Mouse (Mus musculus): ENCODE measurements around the gene Epb41l2. TPM values are rescaled to one million over a fixed set of nuclear protein-coding genes. Genes with fewer than 3 reads are reported as not detected.

Gene Epb41l2
- total and polyA plus RNA-seq, 2 experiments: 6.8 to 17.4 TPM

- no peak for DNase-seq (ENCODE audit: extremely low read depth, low read depth, low spot score)
- H3K4me1 ChIP-seq (ENCODE audit: control insufficient read depth, insufficient read depth, low read length): peaks cover 5% of the 10 kb centered on the region; the same call in 1 of the 2 replicates
- no peak overlapping the region for H3K9ac ChIP-seq (ENCODE audit: low read depth, low read length)
- TF ChIP-seq CTCF (IDR thresholded peaks at IDR 0.05; ENCODE audit: low read depth, low read length): no peak
- TF ChIP-seq POLR2A (IDR thresholded peaks at IDR 0.05; ENCODE audit: extremely low read depth, insufficient read depth, low read length): no peak
- no peak overlapping the region for H3K27ac ChIP-seq (replicated peaks; ENCODE audit: insufficient read depth, low read depth, low read length)
- no peaks in the 10 kb centered on the region for H3K36me3 ChIP-seq (ENCODE audit: control insufficient read depth, insufficient read depth, low read length)
- H3K79me2 ChIP-seq (ENCODE audit: control insufficient read depth, insufficient read depth, low read length): no peaks in the 10 kb centered on the region
- H3K27me3 ChIP-seq (ENCODE audit: control insufficient read depth, insufficient read depth, low read length): no peaks in the 10 kb centered on the region
- WGBS: 86% methylated on average over 5 of the region's 5 CpGs
- H3K4me3 ChIP-seq (ENCODE audit: insufficient read depth, low read depth, low read length): no peak overlapping the region
Observed at GRCm38 (mm10) chr10:25406695-25407094, 47.1 kb downstream of the Epb41l2 start.

GRCm38 (mm10) chr10:25408136-25408650, 48.6 kb downstream of the Epb41l2 start:
- no peak for DNase-seq (ENCODE audit: extremely low read depth, low read depth, low spot score)
- TF ChIP-seq CTCF (IDR thresholded peaks at IDR 0.05; ENCODE audit: low read depth, low read length) (no peak), POLR2A (IDR thresholded peaks at IDR 0.05; ENCODE audit: extremely low read depth, insufficient read depth, low read length) (no peak)
- WGBS: 90% methylated on average over 14 of the region's 14 CpGs
- no peak overlapping the region for H3K9ac ChIP-seq (ENCODE audit: low read depth, low read length)
- peaks cover 3% of the 10 kb centered on the region; the same call in 1 of the 2 replicates for H3K4me1 ChIP-seq (ENCODE audit: control insufficient read depth, insufficient read depth, low read length)
- no peaks in the 10 kb centered on the region for H3K79me2 ChIP-seq (ENCODE audit: control insufficient read depth, insufficient read depth, low read length)
- no peaks in the 10 kb centered on the region for H3K36me3 ChIP-seq (ENCODE audit: control insufficient read depth, insufficient read depth, low read length)
- H3K4me3 ChIP-seq (ENCODE audit: insufficient read depth, low read depth, low read length): no peak overlapping the region
- H3K27me3 ChIP-seq (ENCODE audit: control insufficient read depth, insufficient read depth, low read length): no peaks in the 10 kb centered on the region
- H3K27ac ChIP-seq (replicated peaks; ENCODE audit: insufficient read depth, low read depth, low read length): no peak overlapping the region

- Histone ChIP-seq H3K27me3 (ENCODE audit: control insufficient read depth, insufficient read depth, low read length) (no peaks in the 10 kb centered on the region), H3K27ac (replicated peaks; ENCODE audit: insufficient read depth, low read depth, low read length) (no peak overlapping the region), H3K79me2 (ENCODE audit: control insufficient read depth, insufficient read depth, low read length) (no peaks in the 10 kb centered on the region), H3K4me3 (ENCODE audit: insufficient read depth, low read depth, low read length) (no peak overlapping the region), H3K9ac (ENCODE audit: low read depth, low read length) (no peak overlapping the region), H3K4me1 (ENCODE audit: control insufficient read depth, insufficient read depth, low read length) (no peaks in the 10 kb centered on the region), H3K36me3 (ENCODE audit: control insufficient read depth, insufficient read depth, low read length) (no peaks in the 10 kb centered on the region)
- DNase-seq (ENCODE audit: extremely low read depth, low read depth, low spot score): no peak
- TF ChIP-seq CTCF (IDR thresholded peaks at IDR 0.05; ENCODE audit: low read depth, low read length) (no peak), POLR2A (IDR thresholded peaks at IDR 0.05; ENCODE audit: extremely low read depth, insufficient read depth, low read length) (no peak)
- WGBS: 83% methylated on average over 6 of the region's 6 CpGs
Observed at GRCm38 (mm10) chr10:25411836-25412373, 52.3 kb downstream of the Epb41l2 start.

- Histone ChIP-seq H3K27ac (replicated peaks; ENCODE audit: insufficient read depth, low read depth, low read length) (no peak overlapping the region), H3K27me3 (ENCODE audit: control insufficient read depth, insufficient read depth, low read length) (no peaks in the 10 kb centered on the region), H3K79me2 (ENCODE audit: control insufficient read depth, insufficient read depth, low read length) (no peaks in the 10 kb centered on the region), H3K4me1 (ENCODE audit: control insufficient read depth, insufficient read depth, low read length) (no peaks in the 10 kb centered on the region), H3K9ac (ENCODE audit: low read depth, low read length) (no peak overlapping the region), H3K36me3 (ENCODE audit: control insufficient read depth, insufficient read depth, low read length) (no peaks in the 10 kb centered on the region), H3K4me3 (ENCODE audit: insufficient read depth, low read depth, low read length) (no peak overlapping the region)
- peak; percentile 48 for DNase-seq (ENCODE audit: extremely low read depth, low read depth, low spot score)
- 70% methylated on average over 7 of the region's 7 CpGs for WGBS
- TF ChIP-seq CTCF (IDR thresholded peaks at IDR 0.05; ENCODE audit: low read depth, low read length) (peak; percentile 87), POLR2A (IDR thresholded peaks at IDR 0.05; ENCODE audit: extremely low read depth, insufficient read depth, low read length) (no peak)
Observed at GRCm38 (mm10) chr10:25415188-25415717, 55.7 kb downstream of the Epb41l2 start.

GRCm38 (mm10) chr10:25416696-25417095, 57.1 kb downstream of the Epb41l2 start:
- DNase-seq (ENCODE audit: extremely low read depth, low read depth, low spot score): no peak
- H3K4me1 ChIP-seq (ENCODE audit: control insufficient read depth, insufficient read depth, low read length): no peaks in the 10 kb centered on the region
- no peak overlapping the region for H3K27ac ChIP-seq (replicated peaks; ENCODE audit: insufficient read depth, low read depth, low read length)
- WGBS: 81% methylated on average over 5 of the region's 5 CpGs
- H3K27me3 ChIP-seq (ENCODE audit: control insufficient read depth, insufficient read depth, low read length): no peaks in the 10 kb centered on the region
- no peaks in the 10 kb centered on the region for H3K36me3 ChIP-seq (ENCODE audit: control insufficient read depth, insufficient read depth, low read length)
- TF ChIP-seq POLR2A (IDR thresholded peaks at IDR 0.05; ENCODE audit: extremely low read depth, insufficient read depth, low read length) (no peak), CTCF (IDR thresholded peaks at IDR 0.05; ENCODE audit: low read depth, low read length) (no peak)
- H3K9ac ChIP-seq (ENCODE audit: low read depth, low read length): no peak overlapping the region
- H3K4me3 ChIP-seq (ENCODE audit: insufficient read depth, low read depth, low read length): no peak overlapping the region
- no peaks in the 10 kb centered on the region for H3K79me2 ChIP-seq (ENCODE audit: control insufficient read depth, insufficient read depth, low read length)

- Histone ChIP-seq H3K27ac (replicated peaks; ENCODE audit: insufficient read depth, low read depth, low read length) (no peak overlapping the region), H3K9ac (ENCODE audit: low read depth, low read length) (no peak overlapping the region), H3K4me1 (ENCODE audit: control insufficient read depth, insufficient read depth, low read length) (peaks cover 2% of the 10 kb centered on the region), H3K79me2 (ENCODE audit: control insufficient read depth, insufficient read depth, low read length) (no peaks in the 10 kb centered on the region; the same call in 1 of the 2 replicates), H3K4me3 (ENCODE audit: insufficient read depth, low read depth, low read length) (no peak overlapping the region), H3K36me3 (ENCODE audit: control insufficient read depth, insufficient read depth, low read length) (no peaks in the 10 kb centered on the region), H3K27me3 (ENCODE audit: control insufficient read depth, insufficient read depth, low read length) (no peaks in the 10 kb centered on the region)
- TF ChIP-seq CTCF (IDR thresholded peaks at IDR 0.05; ENCODE audit: low read depth, low read length): no peak
- no peak for TF ChIP-seq POLR2A (IDR thresholded peaks at IDR 0.05; ENCODE audit: extremely low read depth, insufficient read depth, low read length)
- DNase-seq (ENCODE audit: extremely low read depth, low read depth, low spot score): no peak
- WGBS: 68% methylated on average over 1 of the region's 1 CpGs
Observed at GRCm38 (mm10) chr10:25426058-25426457, 66.5 kb downstream of the Epb41l2 start.
